Mouse (Mus musculus) hindbrain, postnatal 0 days (tissue): ENCODE results near the gene Cst6. TPM values are rescaled to one million over a fixed set of nuclear protein-coding genes. Genes with fewer than 3 reads are reported as not detected.
A peak's percentile ranks its signal among the peaks of the same experiment; 100 is the strongest.

Experiments
- ATAC-seq: fragments of 200-750 bp; cut with Nextera tagmentation; 2 replicates; pipeline ENCODE4 v1.8.0; 2017; ENCODE audit warnings: mild to moderate bottlenecking, moderate TSS enrichment, moderate library complexity
- DNase-seq: peaks from one replicate; pipeline ENCODE4 v3.0.0-alpha.2; 2015; ENCODE audit warnings: low spot score
- H3K27ac ChIP-seq: fragments of 300-500 bp; sonication (generic); 2 replicates; pipeline ENCODE4 v1.5.1; 2014; ENCODE audit warnings: mild to moderate bottlenecking
- H3K27me3 ChIP-seq: fragments of 300-500 bp; sonication (generic); 2 replicates; pipeline ENCODE4 v1.6.1; 2014; ENCODE audit warnings: low read length, mixed read lengths; ENCODE audit not compliant: insufficient read depth
- H3K36me3 ChIP-seq: fragments of 300-500 bp; sonication (generic); 2 replicates; pipeline ENCODE4 v1.6.1; 2014; ENCODE audit warnings: low read length, mixed read lengths; ENCODE audit not compliant: insufficient read depth
- H3K4me1 ChIP-seq: fragments of 300-500 bp; sonication (generic); 2 replicates; pipeline ENCODE4 v1.6.1; 2014; ENCODE audit warnings: antibody characterized with exemption, low read length, mixed read lengths; ENCODE audit not compliant: insufficient read depth
- H3K4me2 ChIP-seq: fragments of 300-500 bp; sonication (generic); 2 replicates; pipeline ENCODE4 v1.6.1; 2014; ENCODE audit warnings: low read depth, mild to moderate bottlenecking, low read length, moderate library complexity, mixed read lengths
- H3K4me3 ChIP-seq: fragments of 300-500 bp; sonication (generic); 2 replicates; pipeline ENCODE4 v1.5.1; 2014; ENCODE audit warnings: low read length
- H3K9ac ChIP-seq: fragments of 300-500 bp; sonication (generic); replicated peaks from 2 replicates; pipeline ENCODE4 v1.6.1; 2014; ENCODE audit warnings: mild to moderate bottlenecking, low read length, moderate library complexity, mixed read lengths
- H3K9me3 ChIP-seq: fragments of 300-500 bp; sonication (generic); 2 replicates; pipeline ENCODE4 v1.6.1; 2016; ENCODE audit warnings: low read length, mixed read lengths
- CTCF ChIP-seq: IDR thresholded peaks from 2 replicates; pipeline ENCODE4 v1.5.1; 2016; ENCODE audit warnings: antibody characterized with exemption, control low read depth, low read depth
- WGBS: fragments of 180-500 bp; shearing (Covaris S2); extraction: QIAGEN DNeasy Blood & Tissue Kit; methylation state at CpG from one replicate; pipeline ENCODE4 v1.1.7; 2014; 5-methylcytosine and 5-hydroxymethylcytosine counted together
- polyA plus RNA-seq: library from polyadenylated mRNA; unstranded; fragments of >200 nt; fragmentation: Nextera tagmentation; extraction: Ambion mirVana; gene quantifications from 2 replicates; pipeline ENCODE4 v1.2.1, GENCODE M21; 2015
- total RNA-seq: library from RNA; depleted of rRNA; stranded (reverse); fragments of >200 nt; gene quantifications from 2 replicates; pipeline ENCODE4 v1.2.3, GENCODE M21; 2014

The Cst6 gene
- total and polyA plus RNA-seq, 2 experiments from 2014 or later, result 9.8 to 16.1 TPM

DNA sequence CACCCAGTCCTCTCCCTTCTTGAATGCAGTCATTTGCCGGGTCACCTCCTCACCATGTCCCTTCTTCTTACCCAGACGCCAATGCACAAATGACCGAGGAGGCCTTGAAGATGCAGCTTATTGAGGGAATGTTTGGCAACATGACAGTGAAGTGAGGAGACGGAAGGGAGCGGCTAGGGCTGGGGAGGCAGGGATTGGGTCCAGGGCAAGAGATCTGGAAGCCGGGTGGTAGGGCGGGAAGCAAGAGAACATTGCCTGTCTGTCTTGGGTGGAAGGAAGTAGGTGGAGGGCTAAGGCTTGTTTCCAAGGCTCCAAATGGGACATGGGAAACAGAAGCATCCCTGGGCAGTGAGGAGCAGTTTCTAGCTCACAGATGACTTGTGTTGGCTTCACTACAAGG lies 8.0 kb downstream of the Cst6 start:
- Histone ChIP-seq H3K4me3 (no peak overlapping the region), H3K27me3 (no peaks in the 10 kb centered on the region), H3K27ac (no peak overlapping the region), H3K9me3 (no peaks in the 10 kb centered on the region), H3K4me2 (no peak overlapping the region), H3K4me1 (no peaks in the 10 kb centered on the region), H3K9ac (no peak overlapping the region), H3K36me3 (no peaks in the 10 kb centered on the region)
- no peak for DNase-seq
- ATAC-seq, result no peak
- no peak for TF ChIP-seq CTCF
- WGBS, result 93% methylated on average over 7 of the region's 7 CpGs

DNA sequence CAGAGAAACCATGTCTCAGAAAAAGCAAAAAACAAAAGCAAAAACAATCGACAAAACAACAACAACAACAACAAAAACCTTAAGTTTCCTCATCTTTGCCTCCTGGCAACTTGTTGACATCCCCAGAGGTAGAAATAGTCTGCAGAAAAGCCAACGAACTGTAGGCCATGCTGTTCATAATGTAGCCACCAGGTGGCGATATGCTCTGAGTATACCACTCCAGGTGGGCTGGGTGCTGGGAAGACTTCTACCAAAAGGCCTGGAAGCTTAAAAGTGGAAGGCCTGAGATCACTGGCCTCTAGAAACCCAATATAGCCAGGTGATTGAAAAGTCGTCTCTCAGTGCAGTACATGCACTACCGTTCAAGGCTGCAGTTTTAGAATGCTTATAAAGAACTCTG lies 11.4 kb downstream of the Cst6 start:
- H3K9ac ChIP-seq, result no peak overlapping the region
- WGBS, result 23% methylated on average over 5 of the region's 5 CpGs
- no peak overlapping the region for H3K4me3 ChIP-seq
- H3K4me2 ChIP-seq, result no peak overlapping the region
- ATAC-seq (no peak), DNase-seq (peak; percentile 79)
- H3K4me1 ChIP-seq, result no peaks in the 10 kb centered on the region
- H3K9me3 ChIP-seq, result no peaks in the 10 kb centered on the region
- H3K27me3 ChIP-seq, result no peaks in the 10 kb centered on the region
- peak; percentile 87 for TF ChIP-seq CTCF
- no peaks in the 10 kb centered on the region for H3K36me3 ChIP-seq
- H3K27ac ChIP-seq, result no peak overlapping the region

DNA sequence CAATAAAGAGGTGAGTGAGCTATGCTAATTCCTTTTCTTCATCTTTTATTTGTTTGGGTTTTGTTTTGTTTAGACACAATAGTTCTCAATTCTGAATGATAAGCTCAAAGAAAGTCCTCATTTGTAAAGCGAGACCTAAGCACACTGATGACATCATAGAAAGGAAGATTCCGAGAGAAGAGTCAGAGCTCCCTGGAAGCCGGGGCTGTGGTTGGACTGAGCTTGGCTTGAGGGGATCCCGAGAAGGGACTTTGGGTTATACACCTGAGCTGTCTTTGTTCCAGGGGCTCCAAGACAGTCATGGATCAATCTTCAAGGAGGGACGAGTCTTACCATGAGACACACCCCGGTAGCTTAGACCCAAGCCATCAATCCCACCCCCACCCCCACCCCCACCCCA lies 13.9 kb downstream of the Cst6 start, which contains the start of gene Catsper1:
Gene Catsper1 (plus strand): TSS at position 301 of the 400 bp plus-strand sequence.
- no peaks in the 10 kb centered on the region for H3K4me1 ChIP-seq
- H3K9ac ChIP-seq, result no peak within 1 kb of the TSS
- H3K27ac ChIP-seq, result no peak within 1 kb of the TSS
- no peak for TF ChIP-seq CTCF
- no peak for DNase-seq
- H3K36me3 ChIP-seq, result no peaks in the 10 kb centered on the region
- H3K4me3 ChIP-seq, result no peak within 1 kb of the TSS
- ATAC-seq, result no peak
- no peak within 1 kb of the TSS for H3K4me2 ChIP-seq
- no peaks in the 10 kb centered on the region for H3K27me3 ChIP-seq
- WGBS, result 91% methylated on average over 6 of the region's 6 CpGs
- no peaks in the 10 kb centered on the region for H3K9me3 ChIP-seq

DNA sequence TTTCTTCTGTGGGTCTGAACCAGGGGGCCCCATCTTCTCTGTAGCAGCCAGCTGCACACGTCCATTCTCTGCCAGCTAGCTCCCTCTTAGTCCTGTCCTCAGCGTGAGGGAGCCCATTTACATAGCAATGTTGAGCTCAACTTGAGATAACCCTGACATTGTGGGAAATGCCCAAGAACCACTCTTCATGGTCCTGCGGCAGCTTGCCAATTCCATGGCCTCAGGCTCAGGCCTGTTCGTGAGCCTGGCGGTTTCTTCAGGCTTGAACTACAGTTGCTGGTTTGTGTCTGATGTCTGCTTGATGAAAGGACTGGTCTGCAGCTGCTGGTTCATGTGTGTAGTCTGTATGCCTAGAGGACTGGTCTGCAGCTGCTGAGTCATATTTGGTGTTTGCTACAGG lies 14.6 kb downstream of the Cst6 start:
- no peaks in the 10 kb centered on the region for H3K27me3 ChIP-seq
- WGBS, result 77% methylated on average over 5 of the region's 5 CpGs
- no peaks in the 10 kb centered on the region for H3K36me3 ChIP-seq
- ATAC-seq (no peak), DNase-seq (no peak)
- no peaks in the 10 kb centered on the region for H3K9me3 ChIP-seq
- H3K9ac ChIP-seq, result no peak overlapping the region
- no peak overlapping the region for H3K27ac ChIP-seq
- TF ChIP-seq CTCF, result no peak
- H3K4me3 ChIP-seq, result no peak overlapping the region
- no peak overlapping the region for H3K4me2 ChIP-seq
- no peaks in the 10 kb centered on the region for H3K4me1 ChIP-seq

DNA sequence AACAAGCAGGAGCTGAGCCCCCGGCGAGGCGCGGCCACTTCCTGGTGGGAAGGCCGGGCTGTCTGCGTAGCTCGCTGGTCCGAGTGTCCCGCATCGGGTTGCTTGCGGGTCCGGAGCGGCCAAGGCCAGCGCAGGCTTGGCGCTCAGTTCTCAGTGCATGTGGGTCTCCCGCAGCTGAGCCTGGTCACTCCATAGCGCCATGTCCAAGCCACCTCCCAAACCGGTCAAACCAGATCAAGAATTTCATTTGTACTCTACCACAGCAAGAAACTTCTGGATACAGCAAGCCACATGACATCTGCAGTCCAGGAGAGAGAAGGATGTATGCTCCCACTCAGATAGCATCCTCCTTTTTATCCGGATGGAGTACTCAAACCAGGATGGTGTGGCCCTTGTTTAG lies 21.4 kb downstream of the Cst6 start:
- Histone ChIP-seq H3K9ac (no peak overlapping the region), H3K9me3 (no peaks in the 10 kb centered on the region), H3K4me1 (no peaks in the 10 kb centered on the region), H3K27ac (no peak overlapping the region), H3K36me3 (no peaks in the 10 kb centered on the region), H3K27me3 (no peaks in the 10 kb centered on the region), H3K4me2 (no peak overlapping the region), H3K4me3 (no peak overlapping the region)
- TF ChIP-seq CTCF, result no peak
- ATAC-seq, result no peak
- 74% methylated on average over 19 of the region's 19 CpGs for WGBS
- no peak for DNase-seq

DNA sequence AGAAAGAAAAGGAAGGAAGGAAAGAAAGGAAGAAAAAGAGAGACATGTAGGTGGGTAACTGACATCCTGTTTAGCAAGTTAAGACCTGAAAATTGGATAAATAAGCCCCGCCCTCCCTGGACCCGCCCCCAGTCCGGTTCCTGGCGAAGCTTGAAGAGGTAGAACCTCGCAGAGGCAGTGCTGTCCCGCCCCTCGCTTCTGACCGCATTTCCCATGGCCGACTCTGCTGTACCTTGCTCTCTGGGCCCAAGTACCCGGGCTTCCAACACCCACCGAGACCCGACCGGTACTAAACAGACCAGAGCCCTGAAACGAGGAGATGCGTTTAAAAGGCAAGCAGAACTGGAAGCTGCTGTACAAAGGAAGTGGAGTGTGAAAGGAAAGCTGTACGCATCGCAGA lies 25.6 kb downstream of the Cst6 start:
- Histone ChIP-seq H3K4me3 (no peak overlapping the region), H3K4me2 (no peak overlapping the region), H3K27ac (no peak overlapping the region), H3K9me3 (no peaks in the 10 kb centered on the region), H3K36me3 (no peaks in the 10 kb centered on the region), H3K9ac (no peak overlapping the region), H3K4me1 (no peaks in the 10 kb centered on the region), H3K27me3 (no peaks in the 10 kb centered on the region)
- 54% methylated on average over 17 of the region's 17 CpGs for WGBS
- no peak for DNase-seq
- no peak for TF ChIP-seq CTCF
- no peak for ATAC-seq

DNA sequence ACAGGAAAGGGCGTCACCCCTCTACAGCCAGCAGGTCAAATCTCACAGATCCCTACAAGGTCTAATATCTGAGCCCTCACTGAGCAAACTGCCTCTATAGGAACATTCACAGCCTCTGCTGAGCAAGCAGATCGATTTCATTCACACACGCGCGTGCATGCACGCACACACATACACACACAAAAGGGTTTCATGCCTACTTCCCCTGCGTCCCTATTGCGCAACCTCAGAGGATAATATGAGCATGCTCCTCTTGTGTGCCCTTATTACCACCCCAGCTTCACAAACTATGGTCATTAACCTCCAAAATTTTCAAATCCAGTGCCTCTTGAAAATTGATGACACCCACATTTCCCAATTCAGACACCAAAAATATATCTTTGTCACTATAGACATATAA lies 36.2 kb downstream of the Cst6 start:
- no peak overlapping the region for H3K4me3 ChIP-seq
- H3K9ac ChIP-seq, result no peak overlapping the region
- no peak overlapping the region for H3K27ac ChIP-seq
- H3K9me3 ChIP-seq, result no peaks in the 10 kb centered on the region; the same call in 1 of the 2 replicates
- ATAC-seq, result no peak
- no peak for TF ChIP-seq CTCF
- 85% methylated on average over 8 of the region's 8 CpGs for WGBS
- H3K36me3 ChIP-seq, result no peaks in the 10 kb centered on the region
- DNase-seq, result no peak
- no peaks in the 10 kb centered on the region for H3K27me3 ChIP-seq
- no peaks in the 10 kb centered on the region for H3K4me1 ChIP-seq
- H3K4me2 ChIP-seq, result no peak overlapping the region
